Mouse (Mus musculus): Measurements from ENCODE around the gene Reg4.

GRCm38 (mm10) chr3:98283205-98283604, 61.2 kb downstream of the Reg4 start:
- no peak for TF ChIP-seq CTCF (IDR thresholded peaks at IDR 0.05; ENCODE audit: borderline replicate concordance, insufficient read depth, low read depth, low read length)
- TF ChIP-seq POLR2A (IDR thresholded peaks at IDR 0.05; ENCODE audit: borderline replicate concordance, insufficient read depth, low read length), result no peak
